Mouse (Mus musculus): Measurements from ENCODE around the gene Zbtb20.

Gene Zbtb20

GRCm38 (mm10) chr16:43631758-43632157, 756.1 kb downstream of the Zbtb20 start:
- Histone ChIP-seq H3K36me3 (ENCODE audit: control insufficient read depth, insufficient read depth, low read length, poor library complexity, severe bottlenecking) (peaks cover 4% of the 10 kb centered on the region; the same call in 1 of the 2 replicates), H3K27me3 (ENCODE audit: control insufficient read depth, insufficient read depth, low read length, poor library complexity, severe bottlenecking) (no peaks in the 10 kb centered on the region)
- DNase-seq (ENCODE audit: low read depth, low spot score) = no peak

DNA sequence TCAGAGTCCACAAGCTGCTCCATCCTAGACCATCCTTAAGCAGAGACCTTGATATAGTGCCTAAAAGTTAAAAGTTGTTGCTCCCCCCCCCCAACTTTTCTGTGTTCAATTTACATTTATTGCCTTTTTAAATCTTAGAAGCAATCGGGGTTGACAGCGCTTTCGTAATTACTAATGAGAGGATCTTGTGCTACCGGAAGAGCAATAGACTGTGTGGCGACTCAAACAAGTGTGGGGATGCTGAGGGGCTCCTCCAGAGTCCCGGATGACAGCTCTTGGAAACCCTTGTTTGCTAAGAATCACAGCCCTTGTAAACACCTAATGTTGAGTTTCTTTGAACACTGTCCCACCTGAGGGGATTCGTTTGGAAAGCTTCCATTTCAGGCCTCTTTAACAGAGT, 758.4 kb downstream of the Zbtb20 start:
- no peak for DNase-seq (ENCODE audit: low read depth, low spot score)
- Histone ChIP-seq H3K36me3 (ENCODE audit: control insufficient read depth, insufficient read depth, low read length, poor library complexity, severe bottlenecking) (peaks cover 4% of the 10 kb centered on the region; the same call in 1 of the 2 replicates), H3K27me3 (ENCODE audit: control insufficient read depth, insufficient read depth, low read length, poor library complexity, severe bottlenecking) (no peaks in the 10 kb centered on the region)

DNA sequence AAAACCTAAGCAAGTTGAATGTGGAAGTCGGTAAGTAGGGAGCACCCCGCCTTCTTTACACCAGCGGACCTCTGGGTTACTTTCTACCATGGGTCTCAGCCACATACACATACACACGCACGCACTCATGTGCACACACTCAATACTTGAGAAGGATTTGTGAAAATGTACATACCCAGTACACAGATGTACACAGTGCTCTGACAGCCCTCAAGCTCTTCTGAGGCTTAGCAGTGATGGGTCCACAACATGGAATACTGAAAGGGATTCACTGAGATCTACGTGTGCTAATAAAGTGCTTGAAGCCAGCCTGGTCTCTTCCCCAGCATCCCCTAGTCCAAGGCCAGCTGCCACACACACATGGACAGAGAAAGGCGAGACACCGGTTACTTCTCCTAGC, 761.6 kb downstream of the Zbtb20 start:
- Histone ChIP-seq H3K36me3 (ENCODE audit: control insufficient read depth, insufficient read depth, low read length, poor library complexity, severe bottlenecking) (no peaks in the 10 kb centered on the region; the same call in 1 of the 2 replicates), H3K27me3 (ENCODE audit: control insufficient read depth, insufficient read depth, low read length, poor library complexity, severe bottlenecking) (no peaks in the 10 kb centered on the region)
- no peak for DNase-seq (ENCODE audit: low read depth, low spot score)

DNA sequence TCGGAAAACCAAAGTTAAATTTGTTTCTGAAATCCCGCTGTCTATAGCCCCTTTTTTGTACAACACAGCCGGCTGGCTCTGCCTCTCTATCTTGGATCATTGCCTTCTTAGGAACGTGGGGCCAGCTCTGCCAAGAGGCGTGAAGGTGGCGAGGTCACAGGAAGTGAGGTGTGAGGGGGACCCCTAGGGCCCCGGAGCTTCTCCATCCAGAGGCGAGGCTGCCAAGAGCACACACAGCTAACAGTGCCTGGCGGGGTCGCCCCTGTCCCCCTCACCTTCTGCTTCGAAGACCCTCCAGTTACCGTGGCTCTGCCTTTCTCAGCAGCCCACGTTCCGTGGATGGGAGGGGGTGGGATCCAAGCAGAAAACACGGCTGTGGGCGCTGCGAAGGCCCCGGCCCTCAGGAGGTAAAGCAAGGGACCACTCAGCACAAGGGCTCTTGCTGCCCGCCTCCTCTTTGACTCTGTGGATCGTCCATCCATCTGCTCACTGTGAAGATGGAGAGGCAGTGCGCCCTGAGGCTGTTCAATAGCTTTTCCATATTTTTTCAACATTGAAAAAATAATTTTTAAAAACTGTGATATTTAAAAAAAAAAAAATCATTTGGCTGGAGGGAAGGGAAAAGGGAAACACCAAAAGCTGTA, 762.8 kb downstream of the Zbtb20 start:
- H3K36me3 ChIP-seq (ENCODE audit: control insufficient read depth, insufficient read depth, low read length, poor library complexity, severe bottlenecking) = no peaks in the 10 kb centered on the region; the same call in 1 of the 2 replicates
- no peaks in the 10 kb centered on the region for H3K27me3 ChIP-seq (ENCODE audit: control insufficient read depth, insufficient read depth, low read length, poor library complexity, severe bottlenecking)
- no peak for DNase-seq (ENCODE audit: low read depth, low spot score)

GRCm38 (mm10) chr16:43641230-43641629, 765.5 kb downstream of the Zbtb20 start:
- Histone ChIP-seq H3K27me3 (ENCODE audit: control insufficient read depth, insufficient read depth, low read length, poor library complexity, severe bottlenecking) (no peaks in the 10 kb centered on the region), H3K36me3 (ENCODE audit: control insufficient read depth, insufficient read depth, low read length, poor library complexity, severe bottlenecking) (no peaks in the 10 kb centered on the region)
- DNase-seq (ENCODE audit: low read depth, low spot score) = no peak

DNA sequence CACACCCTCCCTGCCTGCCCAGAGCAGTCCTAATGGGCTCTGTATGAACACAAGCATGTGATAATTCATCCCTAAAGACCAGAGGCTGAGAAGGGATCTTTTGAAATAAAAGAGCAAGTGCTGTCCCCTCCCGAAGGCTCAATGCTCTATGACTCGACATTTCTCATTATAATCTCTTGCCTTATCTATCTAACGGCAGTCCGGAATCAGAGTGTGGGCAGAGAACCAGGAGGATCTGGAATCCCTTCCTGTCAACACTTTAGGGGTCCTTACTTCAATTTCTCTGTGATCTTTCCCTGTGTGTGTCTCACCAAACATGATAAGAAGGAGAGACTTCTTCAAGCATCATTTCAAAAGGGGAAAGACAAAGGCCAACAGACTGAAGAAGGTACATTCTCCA, 770.2 kb downstream of the Zbtb20 start:
- H3K36me3 ChIP-seq (ENCODE audit: control insufficient read depth, insufficient read depth, low read length, poor library complexity, severe bottlenecking) = no peaks in the 10 kb centered on the region
- H3K27me3 ChIP-seq (ENCODE audit: control insufficient read depth, insufficient read depth, low read length, poor library complexity, severe bottlenecking) = no peaks in the 10 kb centered on the region
- no peak for DNase-seq (ENCODE audit: low read depth, low spot score)

GRCm38 (mm10) chr16:43646943-43647342, 771.3 kb downstream of the Zbtb20 start:
- no peak for DNase-seq (ENCODE audit: low read depth, low spot score)
- H3K36me3 ChIP-seq (ENCODE audit: control insufficient read depth, insufficient read depth, low read length, poor library complexity, severe bottlenecking) = no peaks in the 10 kb centered on the region
- no peaks in the 10 kb centered on the region for H3K27me3 ChIP-seq (ENCODE audit: control insufficient read depth, insufficient read depth, low read length, poor library complexity, severe bottlenecking)

DNA sequence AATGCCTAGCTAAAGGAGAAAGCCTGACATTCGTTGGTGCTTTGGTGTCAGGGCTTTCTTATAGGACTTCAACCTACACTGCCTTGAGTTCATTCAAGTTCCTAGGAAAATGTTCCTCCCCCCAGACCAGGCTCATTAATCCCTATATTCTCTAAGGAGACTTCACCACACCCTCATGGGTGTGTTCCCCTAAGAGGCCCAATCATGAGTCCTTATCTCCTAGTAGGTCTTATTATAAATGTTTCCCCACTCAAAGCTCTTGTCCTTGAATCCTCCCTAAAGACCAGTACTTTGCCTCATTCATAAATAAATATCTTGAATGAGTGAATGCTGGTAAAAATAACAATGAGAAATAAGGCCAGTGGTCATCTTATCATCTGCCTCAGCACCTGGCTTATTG, 772.0 kb downstream of the Zbtb20 start:
- Histone ChIP-seq H3K27me3 (ENCODE audit: control insufficient read depth, insufficient read depth, low read length, poor library complexity, severe bottlenecking) (no peaks in the 10 kb centered on the region), H3K36me3 (ENCODE audit: control insufficient read depth, insufficient read depth, low read length, poor library complexity, severe bottlenecking) (no peaks in the 10 kb centered on the region)
- no peak for DNase-seq (ENCODE audit: low read depth, low spot score)

DNA sequence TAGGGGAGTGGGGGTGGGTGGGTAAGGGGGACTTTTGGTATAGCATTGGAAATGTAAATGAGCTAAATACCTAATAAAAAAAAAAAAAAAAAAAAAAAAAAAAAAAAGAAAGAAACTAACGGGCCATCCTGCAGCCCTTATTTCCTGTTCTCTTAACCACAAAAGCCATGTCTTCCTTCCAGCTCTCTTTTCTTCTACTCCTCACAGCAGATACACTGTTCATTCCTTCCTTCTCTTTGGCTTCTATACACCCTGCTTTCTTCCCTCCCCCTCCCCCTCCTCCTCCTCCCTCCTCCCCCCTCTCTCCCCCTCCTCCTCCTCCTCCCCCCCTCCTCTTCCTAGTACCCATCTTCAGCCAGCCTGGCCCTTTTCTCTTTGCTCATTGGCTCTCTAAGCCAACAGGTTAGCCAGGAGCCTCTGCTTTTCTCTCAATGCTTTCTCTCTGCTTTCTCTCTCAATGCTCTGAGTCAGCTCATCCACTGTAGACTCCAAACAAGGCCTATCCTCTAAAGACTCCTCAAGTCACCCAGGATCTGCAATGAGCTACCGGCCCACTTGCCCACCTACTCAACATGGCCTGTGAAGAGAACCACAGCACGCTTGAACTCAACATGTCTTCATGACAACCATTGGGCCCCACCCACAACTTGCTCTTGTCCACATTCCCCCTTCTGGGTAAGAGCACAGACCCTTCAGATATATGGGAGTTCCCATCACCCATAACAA, 774.8 kb downstream of the Zbtb20 start:
- no peak for DNase-seq (ENCODE audit: low read depth, low spot score)
- H3K27me3 ChIP-seq (ENCODE audit: control insufficient read depth, insufficient read depth, low read length, poor library complexity, severe bottlenecking) = no peaks in the 10 kb centered on the region
- no peaks in the 10 kb centered on the region for H3K36me3 ChIP-seq (ENCODE audit: control insufficient read depth, insufficient read depth, low read length, poor library complexity, severe bottlenecking)

DNA sequence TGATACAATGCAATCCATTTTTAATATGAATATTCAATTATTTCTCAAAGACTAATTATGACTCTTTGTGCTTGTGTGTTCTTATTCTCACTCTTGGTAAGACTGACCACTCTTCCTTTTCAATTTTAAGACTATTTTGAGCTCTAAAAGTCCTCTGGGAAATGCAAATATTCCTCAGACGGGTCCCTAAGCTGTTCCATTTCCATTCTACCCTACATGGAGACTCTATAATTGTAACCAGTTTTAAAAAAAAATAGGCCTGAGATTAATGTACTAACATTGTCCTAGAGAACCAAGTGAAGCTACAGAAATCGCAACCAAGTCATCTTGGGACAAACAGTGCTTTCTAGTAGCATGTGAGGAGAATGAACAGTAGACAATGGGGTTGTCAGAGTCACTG, 777.6 kb downstream of the Zbtb20 start:
- no peaks in the 10 kb centered on the region for H3K27me3 ChIP-seq (ENCODE audit: control insufficient read depth, insufficient read depth, low read length, poor library complexity, severe bottlenecking)
- DNase-seq (ENCODE audit: low read depth, low spot score) = no peak
- H3K36me3 ChIP-seq (ENCODE audit: control insufficient read depth, insufficient read depth, low read length, poor library complexity, severe bottlenecking) = no peaks in the 10 kb centered on the region

GRCm38 (mm10) chr16:43654269-43654668, 778.6 kb downstream of the Zbtb20 start:
- DNase-seq (ENCODE audit: low read depth, low spot score) = no peak
- no peaks in the 10 kb centered on the region for H3K27me3 ChIP-seq (ENCODE audit: control insufficient read depth, insufficient read depth, low read length, poor library complexity, severe bottlenecking)
- H3K36me3 ChIP-seq (ENCODE audit: control insufficient read depth, insufficient read depth, low read length, poor library complexity, severe bottlenecking) = no peaks in the 10 kb centered on the region

GRCm38 (mm10) chr16:43655183-43655787, 779.6 kb downstream of the Zbtb20 start:
- no peaks in the 10 kb centered on the region for H3K27me3 ChIP-seq (ENCODE audit: control insufficient read depth, insufficient read depth, low read length, poor library complexity, severe bottlenecking)
- DNase-seq (ENCODE audit: low read depth, low spot score) = peak; percentile 61
- no peaks in the 10 kb centered on the region for H3K36me3 ChIP-seq (ENCODE audit: control insufficient read depth, insufficient read depth, low read length, poor library complexity, severe bottlenecking)

DNA sequence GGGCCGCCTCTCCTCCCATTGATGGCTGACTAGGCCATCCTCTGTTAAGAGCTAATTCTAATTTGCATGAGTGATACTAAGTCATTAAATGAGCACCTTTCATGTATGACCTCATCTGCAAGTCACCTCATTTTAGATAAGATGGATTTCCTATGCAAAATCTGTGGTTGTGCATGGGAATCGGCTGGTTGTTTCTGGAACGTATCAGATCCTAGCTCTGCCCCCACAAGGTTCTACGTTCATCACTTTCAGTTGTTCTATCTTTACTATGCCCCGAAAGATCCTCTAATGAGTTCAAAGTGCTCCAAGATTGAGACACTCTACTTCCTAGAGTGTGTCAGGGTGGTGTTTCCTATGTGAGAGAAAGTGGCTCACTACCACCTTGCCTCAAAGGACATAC, 785.9 kb downstream of the Zbtb20 start:
- H3K36me3 ChIP-seq (ENCODE audit: control insufficient read depth, insufficient read depth, low read length, poor library complexity, severe bottlenecking) = no peaks in the 10 kb centered on the region
- DNase-seq (ENCODE audit: low read depth, low spot score) = peak; percentile 28
- no peaks in the 10 kb centered on the region for H3K27me3 ChIP-seq (ENCODE audit: control insufficient read depth, insufficient read depth, low read length, poor library complexity, severe bottlenecking)

GRCm38 (mm10) chr16:43662124-43663004, 786.7 kb downstream of the Zbtb20 start:
- Histone ChIP-seq H3K36me3 (ENCODE audit: control insufficient read depth, insufficient read depth, low read length, poor library complexity, severe bottlenecking) (no peaks in the 10 kb centered on the region), H3K27me3 (ENCODE audit: control insufficient read depth, insufficient read depth, low read length, poor library complexity, severe bottlenecking) (no peaks in the 10 kb centered on the region)
- no peak for DNase-seq (ENCODE audit: low read depth, low spot score)

All from splenic B cell, adult 2 months (primary cell).